Mouse (Mus musculus): ENCODE measurements around the gene Cpsf3.

Gene Cpsf3

GRCm38 (mm10) chr12:21289651-21290050 lies 4.5 kb downstream of the Cpsf3 start:
- no peak for DNase-seq (ENCODE audit: low spot score)

GRCm38 (mm10) chr12:21298856-21299255 lies 13.7 kb downstream of the Cpsf3 start:
- no peak for DNase-seq (ENCODE audit: low spot score)

GRCm38 (mm10) chr12:21301324-21301723 lies 16.1 kb downstream of the Cpsf3 start:
- no peak for DNase-seq (ENCODE audit: low spot score)

DNA sequence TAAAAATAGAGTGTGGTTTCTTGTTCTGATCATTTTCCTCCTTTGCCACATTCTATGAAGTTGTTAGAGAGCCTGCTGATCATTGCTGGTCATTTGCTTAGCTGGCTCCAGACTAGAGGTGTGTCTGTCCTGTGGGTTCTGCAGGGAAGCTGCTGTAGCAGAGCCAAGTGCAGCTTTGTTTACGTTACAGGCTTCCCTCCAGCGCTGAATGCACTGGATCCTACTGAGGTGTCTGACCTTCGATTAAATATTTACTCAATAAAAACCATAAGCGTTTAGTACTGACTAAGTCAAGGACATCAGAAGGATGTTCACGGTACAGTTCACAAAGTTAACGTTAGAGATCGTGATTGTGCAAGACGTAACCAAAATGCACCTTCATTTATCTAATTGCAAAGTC lies 16.7 kb downstream of the Cpsf3 start:
- no peak for DNase-seq (ENCODE audit: low spot score)

DNA sequence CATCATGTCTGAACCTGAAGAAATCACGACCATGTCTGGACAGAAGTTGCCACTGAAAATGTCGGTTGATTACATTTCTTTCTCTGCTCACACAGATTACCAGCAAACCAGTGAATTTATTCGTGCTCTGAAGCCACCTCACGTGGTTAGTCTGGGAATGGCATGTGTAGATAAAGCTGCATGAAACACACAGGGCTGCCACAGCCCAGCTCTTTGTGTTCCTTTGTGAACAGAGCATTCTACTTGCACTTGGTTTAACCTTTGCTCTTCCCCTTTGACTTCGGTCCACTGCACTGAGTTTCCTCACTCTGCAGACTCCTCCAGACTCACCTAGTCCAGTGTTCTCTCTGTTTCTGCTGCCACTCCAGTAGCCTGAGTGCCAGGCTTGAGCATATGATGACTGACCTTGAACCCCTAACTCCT lies 17.2 kb downstream of the Cpsf3 start:
- no peak for DNase-seq (ENCODE audit: low spot score)

DNA sequence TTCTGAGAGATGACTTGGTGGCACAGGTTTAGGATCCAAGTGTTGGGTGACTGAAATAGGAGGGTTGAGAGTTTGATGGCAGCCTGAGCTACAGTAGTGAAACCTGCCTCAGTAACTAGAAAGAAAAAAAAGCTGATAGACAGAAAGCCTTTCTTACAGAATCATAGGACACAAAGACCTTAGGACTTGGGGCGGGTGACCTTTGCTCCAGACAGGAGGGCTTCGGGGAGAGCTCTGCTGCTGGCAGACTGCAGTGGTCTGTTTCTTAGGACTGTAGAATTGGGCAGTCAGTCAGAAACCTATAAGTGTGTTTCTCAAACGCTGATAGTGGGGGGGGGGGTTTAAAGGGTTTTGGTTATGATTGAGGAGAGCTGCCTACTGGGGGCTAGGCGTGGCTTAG lies 20.6 kb downstream of the Cpsf3 start:
- DNase-seq (ENCODE audit: low spot score) = no peak

DNA sequence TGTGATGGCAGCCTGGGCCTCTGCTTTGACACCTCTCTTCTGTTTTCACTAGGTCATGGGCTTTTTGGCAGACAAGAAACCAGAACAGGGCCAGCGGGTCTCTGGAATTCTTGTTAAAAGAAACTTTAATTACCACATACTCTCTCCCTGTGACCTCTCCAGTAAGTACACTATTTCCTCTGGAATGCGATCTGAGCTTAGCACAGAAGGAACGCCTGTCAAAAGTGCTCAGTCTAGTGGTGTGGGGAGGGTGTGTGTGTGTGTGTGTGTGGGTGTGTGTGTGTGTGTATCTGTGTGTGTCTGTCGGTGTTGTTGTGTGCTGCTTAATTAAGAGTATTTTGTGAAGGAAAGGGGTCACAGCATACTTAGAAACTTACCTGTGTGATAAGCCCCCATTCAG lies 21.5 kb downstream of the Cpsf3 start:
- DNase-seq (ENCODE audit: low spot score) = no peak

DNA sequence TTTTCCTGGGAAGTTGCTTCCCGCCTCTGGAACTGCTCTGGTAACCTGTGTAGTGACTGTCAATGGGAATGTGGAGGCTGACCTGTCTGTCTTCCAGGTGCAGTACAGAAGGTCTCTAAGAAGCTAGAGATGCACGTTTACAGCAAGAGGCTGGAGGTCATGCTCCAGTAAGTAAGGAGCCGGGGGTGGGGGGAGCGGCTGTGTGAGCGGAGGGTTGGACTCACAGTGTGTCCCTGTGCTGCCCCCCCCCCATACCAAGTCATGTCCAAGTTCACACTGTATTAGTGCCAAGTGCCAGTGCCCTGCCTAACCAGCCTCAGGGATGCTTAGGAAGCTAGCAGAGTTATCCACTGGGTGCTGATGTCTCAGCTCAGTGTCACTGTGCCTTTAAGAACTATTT lies 27.0 kb downstream of the Cpsf3 start:
- no peak for DNase-seq (ENCODE audit: low spot score)

DNA sequence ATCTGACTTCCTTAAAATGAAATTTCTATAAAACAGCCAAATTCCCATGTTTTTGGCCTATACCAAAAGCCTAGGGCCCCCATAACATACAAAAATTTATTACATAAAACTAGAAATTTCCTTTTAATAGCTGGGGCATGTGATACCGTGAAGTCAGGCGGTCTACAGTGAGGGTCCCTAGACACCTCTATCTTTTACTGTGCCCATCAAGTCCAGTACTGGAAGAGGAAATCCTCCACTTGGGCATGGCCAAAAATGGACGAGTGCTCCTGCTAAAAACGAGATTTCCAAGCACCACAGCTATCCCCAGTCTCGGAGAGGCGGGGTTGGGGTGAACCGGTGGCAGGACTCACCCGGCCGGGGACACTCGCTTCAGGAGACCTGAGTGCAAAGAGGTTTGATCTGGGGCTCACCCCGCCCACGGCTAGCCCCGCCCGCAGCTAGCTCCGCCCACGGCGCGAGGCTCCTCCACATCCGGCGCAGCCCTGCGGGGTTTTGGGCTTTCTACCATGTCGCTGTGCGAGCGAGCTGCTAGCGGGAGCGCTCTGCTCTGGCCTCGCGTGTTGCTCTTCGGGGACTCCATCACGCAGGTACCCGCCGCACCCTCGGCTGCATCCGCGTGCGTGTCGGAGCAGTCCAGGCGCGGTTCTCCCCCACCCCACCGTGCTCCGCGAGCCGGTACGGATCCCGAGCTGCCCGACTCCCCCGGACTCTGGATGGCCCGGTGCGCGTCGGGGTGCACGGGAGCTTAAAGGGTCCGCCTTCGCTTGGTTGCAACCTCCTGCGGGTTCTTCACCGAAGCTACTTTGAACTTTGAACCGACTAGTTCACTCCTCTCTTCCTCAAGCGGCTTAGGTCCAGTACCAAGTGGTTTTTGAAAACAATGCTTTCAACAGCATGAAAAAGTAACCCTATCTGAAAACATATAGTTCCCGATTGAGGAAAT lies 31.0 kb downstream of the Cpsf3 start, which contains the start of gene Iah1:
Iah1 (plus strand) TSS at position 467 of the 946 bp plus-strand sequence.
- peak; percentile 35 for DNase-seq (ENCODE audit: low spot score)

GRCm38 (mm10) chr12:21316869-21317265 lies 31.7 kb downstream of the Cpsf3 start:
- no peak for DNase-seq (ENCODE audit: low spot score)

DNA sequence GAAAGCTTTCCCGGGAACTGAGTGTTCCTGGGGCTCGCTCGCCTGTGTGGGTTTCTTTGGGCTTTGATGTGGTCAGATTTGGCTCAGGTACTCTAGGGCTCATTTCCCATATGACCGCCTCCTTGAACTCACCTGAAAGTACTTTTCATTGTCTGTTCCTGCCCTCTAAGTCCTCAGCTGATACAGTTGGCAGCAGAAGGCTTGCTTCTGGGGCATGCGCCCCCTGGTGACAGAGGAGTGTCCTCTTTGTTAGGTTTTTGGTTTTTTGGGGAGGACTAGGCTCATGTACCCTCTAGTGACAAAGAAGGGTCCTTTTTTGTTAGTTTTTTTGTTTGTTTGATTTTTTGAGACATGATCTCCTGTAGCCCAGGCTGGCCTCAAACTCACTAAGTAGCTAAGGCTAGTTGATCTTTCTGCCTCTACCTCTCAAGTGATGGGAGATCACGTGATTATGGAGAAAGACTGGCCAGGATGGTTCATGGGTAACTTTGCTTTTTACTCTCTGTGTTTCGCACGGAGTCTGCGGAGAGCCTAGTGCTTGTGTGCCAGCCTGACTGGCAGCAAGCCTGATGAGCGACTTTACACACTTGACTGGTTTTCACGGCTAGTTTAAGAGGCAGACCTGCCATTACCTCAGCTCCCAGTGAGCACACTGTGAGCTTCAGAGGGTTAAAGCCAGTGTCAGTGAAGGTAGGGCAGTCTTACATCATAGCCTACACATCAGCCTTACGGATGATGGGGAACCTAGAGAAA lies 33.1 kb downstream of the Cpsf3 start:
- DNase-seq (ENCODE audit: low spot score) = no peak

DNA sequence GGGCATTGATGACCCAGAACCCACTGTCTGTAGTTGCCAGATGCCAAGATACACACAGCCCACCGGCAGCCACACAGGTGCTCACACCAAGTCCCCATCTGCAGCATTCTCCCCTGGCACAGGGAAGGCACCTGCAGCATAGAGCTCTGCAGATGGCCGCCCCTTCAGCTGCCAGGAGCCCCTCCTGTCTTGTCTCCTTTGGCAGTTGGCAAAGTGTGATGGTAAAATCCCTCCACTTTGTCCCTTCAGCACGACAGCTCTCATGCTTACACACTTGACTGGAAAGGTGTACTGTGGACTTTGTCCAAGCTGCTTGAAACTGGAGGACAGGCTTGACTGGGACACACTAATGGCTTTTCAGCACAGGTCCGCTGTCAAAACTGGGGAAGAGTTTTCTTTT lies 35.1 kb downstream of the Cpsf3 start:
- DNase-seq (ENCODE audit: low spot score) = no peak

DNA sequence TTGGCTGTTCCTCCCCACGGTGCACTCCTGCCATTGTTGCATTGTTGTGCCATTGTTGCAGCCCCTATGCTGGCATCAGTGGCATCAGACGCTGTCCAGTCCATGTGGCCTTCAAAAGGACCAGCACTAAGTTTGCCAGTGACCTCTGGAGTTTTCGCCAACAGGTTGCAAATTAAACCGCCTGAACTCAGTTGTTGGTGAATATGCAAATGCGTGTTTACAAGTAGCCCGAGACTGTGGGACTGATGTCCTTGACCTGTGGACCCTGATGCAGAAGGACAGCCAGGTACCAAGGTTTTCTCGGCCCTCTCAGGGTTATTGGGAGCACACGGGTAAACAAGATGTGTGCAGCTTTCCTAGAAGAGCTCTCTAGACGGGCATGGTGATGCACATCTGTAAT lies 36.0 kb downstream of the Cpsf3 start:
- DNase-seq (ENCODE audit: low spot score) = no peak

- no peak for DNase-seq (ENCODE audit: low spot score)
Measured at GRCm38 (mm10) chr12:21322296-21322695, 37.1 kb downstream of the Cpsf3 start.

- DNase-seq (ENCODE audit: low spot score) = no peak
Measured at GRCm38 (mm10) chr12:21322856-21323255, 37.7 kb downstream of the Cpsf3 start.

DNA sequence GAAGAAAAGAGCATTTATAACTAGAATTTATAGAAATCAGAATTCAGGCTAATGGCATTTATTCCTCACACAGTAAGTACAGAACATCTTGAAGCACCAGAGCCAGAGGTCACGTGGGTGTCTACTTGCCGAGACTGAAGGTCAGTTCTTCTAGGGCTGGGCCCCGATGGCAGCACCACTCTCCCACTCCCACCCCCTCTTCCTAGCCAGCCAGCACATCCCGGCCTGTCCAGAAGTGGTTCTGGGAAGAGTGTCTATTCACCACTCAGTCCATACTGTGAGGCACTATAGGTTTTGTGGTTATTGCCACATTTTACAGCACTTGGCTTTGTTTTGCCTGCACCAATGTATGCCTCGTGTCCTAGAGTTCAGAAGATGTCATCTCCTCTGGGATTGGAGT lies 38.9 kb downstream of the Cpsf3 start:
- no peak for DNase-seq (ENCODE audit: low spot score)

GRCm38 (mm10) chr12:21325266-21325665 lies 40.1 kb downstream of the Cpsf3 start:
- DNase-seq (ENCODE audit: low spot score) = no peak

- no peak for DNase-seq (ENCODE audit: low spot score)
Measured at GRCm38 (mm10) chr12:21326325-21326724, 41.1 kb downstream of the Cpsf3 start.

- no peak for DNase-seq (ENCODE audit: low spot score)
Measured at GRCm38 (mm10) chr12:21329661-21330400, 44.6 kb downstream of the Cpsf3 start.

GRCm38 (mm10) chr12:21330961-21331576 lies 45.9 kb downstream of the Cpsf3 start:
- DNase-seq (ENCODE audit: low spot score) = no peak

DNA sequence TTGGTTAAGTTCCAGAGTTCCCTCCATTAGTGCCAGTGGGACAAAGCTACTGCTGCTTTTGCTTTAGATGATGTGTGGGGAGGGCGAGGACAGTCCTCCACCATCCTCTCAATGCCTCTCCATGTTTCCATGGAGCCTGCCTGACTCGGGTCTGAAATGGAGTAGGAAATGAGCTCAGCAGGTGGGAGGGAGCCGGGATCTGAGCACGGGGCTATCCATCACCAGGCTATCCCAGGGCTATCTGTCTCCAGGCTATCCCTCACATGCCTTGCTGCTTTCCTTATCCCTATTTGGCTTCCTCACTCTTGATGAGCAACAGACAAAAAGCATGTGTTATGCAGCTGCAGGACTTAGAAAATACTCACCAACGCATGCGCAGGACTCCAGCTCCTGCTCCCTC lies 46.5 kb downstream of the Cpsf3 start:
- DNase-seq (ENCODE audit: low spot score) = no peak

GRCm38 (mm10) chr12:21333021-21333420 lies 47.8 kb downstream of the Cpsf3 start:
- DNase-seq (ENCODE audit: low spot score) = no peak

All from urinary bladder, postnatal 10 days (tissue).